Mouse (Mus musculus): ENCODE measurements around the gene Dok4.

GRCm38 (mm10) chr8:94871108-94871894 lies 4.8 kb downstream of the Dok4 start:
- TF ChIP-seq POLR2A (IDR thresholded peaks at IDR 0.05; ENCODE audit: low read depth, low read length) (peak; percentile 73), CTCF (IDR thresholded peaks at IDR 0.05; ENCODE audit: borderline replicate concordance, insufficient read depth, low read length) (no peak)

Data from embryonic fibroblast, embryonic 13.5 days (primary cell).